Mouse (Mus musculus): ENCODE results near the gene Agap1. TPM values are rescaled to one million over a fixed set of nuclear protein-coding genes. Genes with fewer than 3 reads are reported as not detected.

The Agap1 gene
- polyA plus RNA-seq, 1 experiment from 2014 or later, result 17.6 TPM

DNA sequence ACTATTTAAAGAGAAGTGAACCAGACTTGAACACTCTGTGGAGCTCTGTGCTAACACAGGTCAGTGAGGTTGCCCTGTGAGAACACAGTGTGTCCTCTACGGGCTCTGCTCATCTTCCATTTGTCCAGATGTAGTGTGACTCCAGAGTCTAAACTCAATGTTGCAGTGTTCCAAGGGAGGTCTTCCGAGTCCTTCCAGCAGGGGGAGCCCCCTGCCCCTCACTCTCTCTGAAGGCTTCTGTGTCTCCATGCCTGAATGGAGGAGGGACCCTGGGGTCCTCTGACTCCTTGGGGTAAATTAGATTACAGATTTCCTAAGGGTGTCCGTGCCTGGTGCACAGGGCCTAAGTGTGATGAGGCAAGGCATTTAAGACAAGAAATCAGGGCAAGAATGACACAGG is 302.9 kb downstream of the Agap1 start:
- WGBS, result 50% methylated on average over 3 of the region's 3 CpGs

DNA sequence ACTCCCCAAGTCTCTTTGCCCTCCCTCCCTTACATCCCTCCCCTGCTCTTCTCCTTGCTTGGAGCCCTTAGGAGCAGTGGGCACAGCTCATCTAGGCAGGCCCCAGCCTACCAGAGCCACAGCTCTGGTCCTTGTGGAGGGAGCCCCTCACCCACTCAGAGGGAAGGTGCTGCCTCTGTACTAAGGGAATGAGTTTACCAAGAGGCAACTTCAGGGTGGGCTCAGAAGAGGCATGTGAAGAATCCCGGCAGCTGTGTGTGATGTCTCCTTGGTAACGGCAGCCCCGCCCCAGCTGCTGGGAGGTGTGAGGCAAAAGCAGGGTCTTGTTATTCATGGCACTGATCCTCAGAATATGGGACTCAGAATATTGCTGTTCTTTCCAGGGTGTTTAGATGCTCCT is 309.3 kb downstream of the Agap1 start:
- H3K4me2 ChIP-seq (replicated peaks; ENCODE audit: low read depth, low read length), result no peak overlapping the region
- H3K27ac ChIP-seq (ENCODE audit: low read length), result no peak overlapping the region
- no peak overlapping the region for H3K9ac ChIP-seq (replicated peaks; ENCODE audit: low read depth, low read length)
- ATAC-seq (ENCODE audit: insufficient number of reproducible peaks, insufficient read depth, low FRiP score, low read depth), result no peak; the same call in 1 of the 2 replicates
- H3K9me3 ChIP-seq (ENCODE audit: control insufficient read depth, low read depth, low read length), result no peaks in the 10 kb centered on the region
- H3K36me3 ChIP-seq (ENCODE audit: control insufficient read depth, insufficient read depth, low read length), result no peaks in the 10 kb centered on the region
- no peak overlapping the region for H3K4me3 ChIP-seq (ENCODE audit: low read depth, low read length)
- no peaks in the 10 kb centered on the region for H3K27me3 ChIP-seq (ENCODE audit: control insufficient read depth, insufficient read depth, low read length)
- 14% methylated on average over 3 of the region's 3 CpGs for WGBS
- peaks cover 8% of the 10 kb centered on the region; the same call in 1 of the 2 replicates for H3K4me1 ChIP-seq (ENCODE audit: control insufficient read depth, insufficient read depth, low read length)

More for the DNA sequence above, 302.9 kb downstream of the Agap1 start:
- Histone ChIP-seq H3K27me3 (ENCODE audit: control insufficient read depth, insufficient read depth, low read length) (no peaks in the 10 kb centered on the region), H3K4me1 (ENCODE audit: control insufficient read depth, insufficient read depth, low read length) (no peaks in the 10 kb centered on the region), H3K4me2 (replicated peaks; ENCODE audit: low read depth, low read length) (no peak overlapping the region), H3K36me3 (ENCODE audit: control insufficient read depth, insufficient read depth, low read length) (no peaks in the 10 kb centered on the region), H3K9me3 (ENCODE audit: control insufficient read depth, low read depth, low read length) (no peaks in the 10 kb centered on the region), H3K27ac (ENCODE audit: low read length) (no peak overlapping the region), H3K4me3 (ENCODE audit: low read depth, low read length) (no peak overlapping the region), H3K9ac (replicated peaks; ENCODE audit: low read depth, low read length) (no peak overlapping the region)
- ATAC-seq (ENCODE audit: insufficient number of reproducible peaks, insufficient read depth, low FRiP score, low read depth), result no peak

DNA sequence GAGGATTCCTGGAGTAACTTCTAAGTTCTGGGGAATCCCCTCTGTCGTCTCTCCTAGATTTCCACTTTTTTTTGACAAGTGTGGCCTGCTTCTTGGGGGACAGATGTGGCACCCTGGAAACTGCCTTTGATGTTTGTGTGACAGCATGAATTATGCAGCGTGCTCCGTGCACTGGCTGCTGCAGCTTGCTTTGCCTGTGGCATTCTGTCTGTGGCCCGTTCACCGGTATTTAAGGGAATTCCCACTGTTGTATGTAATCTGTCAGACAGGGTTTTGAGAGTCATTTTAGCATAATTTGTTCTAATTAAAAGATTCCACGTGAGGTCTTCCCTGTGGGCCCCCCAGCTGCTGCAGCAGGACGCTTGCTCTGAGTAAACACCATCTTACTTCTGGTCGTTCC is 312.3 kb downstream of the Agap1 start:
- H3K9ac ChIP-seq (replicated peaks; ENCODE audit: low read depth, low read length), result no peak overlapping the region
- no peak overlapping the region for H3K4me3 ChIP-seq (ENCODE audit: low read depth, low read length)
- no peaks in the 10 kb centered on the region for H3K36me3 ChIP-seq (ENCODE audit: control insufficient read depth, insufficient read depth, low read length)
- H3K4me2 ChIP-seq (replicated peaks; ENCODE audit: low read depth, low read length), result no peak overlapping the region
- H3K4me1 ChIP-seq (ENCODE audit: control insufficient read depth, insufficient read depth, low read length), result peaks cover 8% of the 10 kb centered on the region; the same call in 1 of the 2 replicates
- H3K27ac ChIP-seq (ENCODE audit: low read length), result no peak overlapping the region
- ATAC-seq (ENCODE audit: insufficient number of reproducible peaks, insufficient read depth, low FRiP score, low read depth), result no peak
- H3K27me3 ChIP-seq (ENCODE audit: control insufficient read depth, insufficient read depth, low read length), result no peaks in the 10 kb centered on the region
- H3K9me3 ChIP-seq (ENCODE audit: control insufficient read depth, low read depth, low read length), result no peaks in the 10 kb centered on the region
- WGBS, result 46% methylated on average over 8 of the region's 8 CpGs

DNA sequence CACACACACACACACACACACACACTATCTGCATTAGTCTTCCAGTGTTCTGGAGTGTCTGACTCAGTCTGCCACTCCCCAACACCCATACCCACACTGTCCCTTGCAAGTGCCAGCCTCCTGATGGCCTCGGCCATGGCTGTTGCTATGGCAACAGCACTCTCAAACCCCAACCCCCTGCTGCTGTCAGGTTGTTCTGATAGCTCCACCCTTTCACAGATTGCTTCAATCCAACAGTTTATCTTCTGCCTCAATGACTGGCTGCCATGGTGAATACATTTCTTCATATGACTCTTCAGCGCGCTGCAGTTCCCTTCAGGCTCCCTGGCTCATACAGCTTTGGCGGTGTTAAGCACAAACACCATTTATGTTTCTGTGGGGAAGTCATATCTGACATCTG is 315.0 kb downstream of the Agap1 start:
- no peak for ATAC-seq (ENCODE audit: insufficient number of reproducible peaks, insufficient read depth, low FRiP score, low read depth)
- H3K4me1 ChIP-seq (ENCODE audit: control insufficient read depth, insufficient read depth, low read length), result no peaks in the 10 kb centered on the region
- WGBS, result 88% methylated on average over 4 of the region's 4 CpGs
- no peak overlapping the region for H3K9ac ChIP-seq (replicated peaks; ENCODE audit: low read depth, low read length)
- no peak overlapping the region for H3K4me2 ChIP-seq (replicated peaks; ENCODE audit: low read depth, low read length)
- no peak overlapping the region for H3K4me3 ChIP-seq (ENCODE audit: low read depth, low read length)
- H3K27ac ChIP-seq (ENCODE audit: low read length), result no peak overlapping the region
- no peaks in the 10 kb centered on the region for H3K9me3 ChIP-seq (ENCODE audit: control insufficient read depth, low read depth, low read length)
- H3K27me3 ChIP-seq (ENCODE audit: control insufficient read depth, insufficient read depth, low read length), result no peaks in the 10 kb centered on the region
- no peaks in the 10 kb centered on the region for H3K36me3 ChIP-seq (ENCODE audit: control insufficient read depth, insufficient read depth, low read length)

DNA sequence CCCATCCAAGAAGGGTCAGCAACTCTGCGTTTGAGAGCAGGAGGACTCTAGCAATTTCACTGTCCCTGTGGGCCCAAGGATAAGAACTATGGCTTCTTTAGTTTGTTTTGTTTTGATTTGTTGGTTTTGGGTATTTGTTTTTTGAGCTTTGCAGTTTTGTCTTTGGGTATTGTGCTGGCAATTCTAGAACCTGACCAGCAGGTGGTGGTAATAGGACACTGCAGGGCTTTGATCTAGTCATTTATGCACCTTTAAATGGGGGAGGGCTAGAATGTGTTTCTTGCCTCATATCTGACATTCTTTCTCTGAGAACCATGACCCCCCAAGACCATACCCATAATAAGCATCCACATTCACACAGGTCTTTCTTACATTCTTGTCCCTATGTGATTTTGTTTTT is 315.7 kb downstream of the Agap1 start:
- no peaks in the 10 kb centered on the region for H3K27me3 ChIP-seq (ENCODE audit: control insufficient read depth, insufficient read depth, low read length)
- H3K27ac ChIP-seq (ENCODE audit: low read length), result no peak overlapping the region
- WGBS, result 74% methylated on average over 1 of the region's 1 CpGs
- no peak overlapping the region for H3K4me2 ChIP-seq (replicated peaks; ENCODE audit: low read depth, low read length)
- no peak overlapping the region for H3K9ac ChIP-seq (replicated peaks; ENCODE audit: low read depth, low read length)
- H3K36me3 ChIP-seq (ENCODE audit: control insufficient read depth, insufficient read depth, low read length), result no peaks in the 10 kb centered on the region
- no peaks in the 10 kb centered on the region for H3K9me3 ChIP-seq (ENCODE audit: control insufficient read depth, low read depth, low read length)
- H3K4me3 ChIP-seq (ENCODE audit: low read depth, low read length), result no peak overlapping the region
- ATAC-seq (ENCODE audit: insufficient number of reproducible peaks, insufficient read depth, low FRiP score, low read depth), result no peak
- H3K4me1 ChIP-seq (ENCODE audit: control insufficient read depth, insufficient read depth, low read length), result no peaks in the 10 kb centered on the region

DNA sequence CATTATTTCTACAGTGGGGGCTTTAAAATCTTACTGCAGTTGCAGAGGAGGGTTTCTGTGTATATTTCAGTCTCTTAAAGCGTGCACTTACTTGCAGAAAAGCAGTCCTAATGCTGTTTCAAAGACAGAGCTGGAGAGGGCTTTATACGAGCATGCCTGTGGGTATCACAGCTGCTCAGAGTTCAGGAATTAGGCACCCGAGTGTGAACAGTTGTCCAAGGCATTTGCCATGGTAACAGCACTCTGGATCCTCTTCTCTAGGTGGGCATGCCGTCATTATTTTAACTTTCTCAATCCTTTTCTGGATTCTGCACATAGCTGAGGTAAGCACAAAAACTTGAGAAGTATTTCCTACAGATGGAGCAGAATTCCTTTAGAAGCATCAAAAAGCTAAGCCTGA is 321.1 kb downstream of the Agap1 start:
- Histone ChIP-seq H3K9me3 (ENCODE audit: control insufficient read depth, low read depth, low read length) (no peaks in the 10 kb centered on the region), H3K9ac (replicated peaks; ENCODE audit: low read depth, low read length) (no peak overlapping the region), H3K36me3 (ENCODE audit: control insufficient read depth, insufficient read depth, low read length) (no peaks in the 10 kb centered on the region), H3K27ac (ENCODE audit: low read length) (no peak overlapping the region), H3K4me2 (replicated peaks; ENCODE audit: low read depth, low read length) (no peak overlapping the region), H3K4me3 (ENCODE audit: low read depth, low read length) (no peak overlapping the region), H3K4me1 (ENCODE audit: control insufficient read depth, insufficient read depth, low read length) (no peaks in the 10 kb centered on the region), H3K27me3 (ENCODE audit: control insufficient read depth, insufficient read depth, low read length) (no peaks in the 10 kb centered on the region)
- 37% methylated on average over 4 of the region's 4 CpGs for WGBS
- no peak for ATAC-seq (ENCODE audit: insufficient number of reproducible peaks, insufficient read depth, low FRiP score, low read depth)

DNA sequence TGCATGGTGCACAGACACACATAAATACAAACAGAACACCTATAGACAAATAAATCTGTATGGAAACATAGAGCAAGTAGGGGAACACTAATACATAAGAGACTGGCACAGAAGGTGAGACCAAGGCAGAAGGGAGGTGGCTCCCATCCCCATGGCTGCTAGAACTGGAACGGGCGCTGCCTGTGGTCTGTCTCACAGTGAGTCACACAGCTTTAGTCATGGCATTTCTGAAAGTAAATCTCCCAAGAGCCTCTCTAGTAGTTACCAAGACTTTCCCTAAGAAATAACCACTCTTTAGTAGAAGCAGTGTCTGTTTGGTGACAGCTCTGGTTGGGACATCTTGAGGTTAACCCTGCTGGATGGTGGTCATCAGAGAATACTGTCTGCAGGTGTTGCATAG is 326.1 kb downstream of the Agap1 start:
- no peaks in the 10 kb centered on the region for H3K27me3 ChIP-seq (ENCODE audit: control insufficient read depth, insufficient read depth, low read length)
- H3K4me1 ChIP-seq (ENCODE audit: control insufficient read depth, insufficient read depth, low read length), result no peaks in the 10 kb centered on the region
- no peaks in the 10 kb centered on the region for H3K36me3 ChIP-seq (ENCODE audit: control insufficient read depth, insufficient read depth, low read length)
- no peak for ATAC-seq (ENCODE audit: insufficient number of reproducible peaks, insufficient read depth, low FRiP score, low read depth)
- no peak overlapping the region for H3K9ac ChIP-seq (replicated peaks; ENCODE audit: low read depth, low read length)
- H3K27ac ChIP-seq (ENCODE audit: low read length), result no peak overlapping the region
- H3K4me2 ChIP-seq (replicated peaks; ENCODE audit: low read depth, low read length), result no peak overlapping the region
- no peaks in the 10 kb centered on the region for H3K9me3 ChIP-seq (ENCODE audit: control insufficient read depth, low read depth, low read length)
- H3K4me3 ChIP-seq (ENCODE audit: low read depth, low read length), result no peak overlapping the region
- WGBS, result 98% methylated on average over 2 of the region's 2 CpGs

DNA sequence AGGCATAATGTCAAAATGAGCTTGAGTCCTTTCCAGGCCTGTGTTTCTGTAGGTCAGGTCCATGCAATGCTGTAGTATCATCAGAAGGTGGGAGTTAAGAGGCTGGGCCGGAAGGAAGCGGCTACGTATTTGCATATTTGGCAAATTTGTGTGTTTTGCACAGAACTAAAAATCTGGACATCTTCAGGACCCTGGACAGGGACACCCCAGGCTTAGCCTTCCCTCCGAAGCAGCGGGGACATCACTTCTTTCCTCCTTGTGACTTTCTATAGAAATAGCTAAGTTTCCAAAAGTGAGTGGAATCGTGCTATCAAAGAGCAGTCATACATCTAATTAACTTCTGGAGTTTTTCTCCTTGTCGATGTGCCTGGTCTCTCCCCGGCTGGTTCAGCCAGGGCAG is 327.3 kb downstream of the Agap1 start:
- no peak overlapping the region for H3K27ac ChIP-seq (ENCODE audit: low read length)
- no peak overlapping the region for H3K9ac ChIP-seq (replicated peaks; ENCODE audit: low read depth, low read length)
- H3K36me3 ChIP-seq (ENCODE audit: control insufficient read depth, insufficient read depth, low read length), result no peaks in the 10 kb centered on the region
- no peaks in the 10 kb centered on the region for H3K4me1 ChIP-seq (ENCODE audit: control insufficient read depth, insufficient read depth, low read length)
- ATAC-seq (ENCODE audit: insufficient number of reproducible peaks, insufficient read depth, low FRiP score, low read depth), result no peak
- H3K9me3 ChIP-seq (ENCODE audit: control insufficient read depth, low read depth, low read length), result no peaks in the 10 kb centered on the region
- H3K4me3 ChIP-seq (ENCODE audit: low read depth, low read length), result no peak overlapping the region
- WGBS, result 55% methylated on average over 8 of the region's 8 CpGs
- H3K4me2 ChIP-seq (replicated peaks; ENCODE audit: low read depth, low read length), result no peak overlapping the region
- H3K27me3 ChIP-seq (ENCODE audit: control insufficient read depth, insufficient read depth, low read length), result no peaks in the 10 kb centered on the region

DNA sequence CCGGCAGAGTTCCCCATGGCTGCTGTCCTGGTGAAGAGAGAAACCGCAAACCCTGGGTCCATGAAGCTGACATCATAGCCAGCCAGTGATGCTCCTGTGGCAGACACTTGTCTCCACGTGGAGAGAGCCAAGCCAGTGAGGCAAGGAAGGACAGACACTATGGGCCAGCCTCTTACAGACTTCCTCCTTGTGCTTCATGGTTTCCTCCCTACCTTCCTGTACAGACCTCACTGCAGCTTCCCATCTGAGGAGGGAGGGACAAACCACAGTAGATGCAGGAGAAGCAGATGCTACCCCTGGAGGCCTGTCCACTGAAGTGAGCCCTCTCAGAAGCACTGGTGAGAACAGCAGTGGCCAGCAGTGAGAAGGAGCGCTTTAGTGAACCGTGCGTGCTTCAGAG is 332.2 kb downstream of the Agap1 start:
- Histone ChIP-seq H3K27me3 (ENCODE audit: control insufficient read depth, insufficient read depth, low read length) (no peaks in the 10 kb centered on the region), H3K27ac (ENCODE audit: low read length) (no peak overlapping the region)
- WGBS, result 93% methylated on average over 6 of the region's 6 CpGs

More for the DNA sequence above, 332.2 kb downstream of the Agap1 start:
- Histone ChIP-seq H3K4me3 (ENCODE audit: low read depth, low read length) (no peak overlapping the region), H3K9me3 (ENCODE audit: control insufficient read depth, low read depth, low read length) (no peaks in the 10 kb centered on the region), H3K9ac (replicated peaks; ENCODE audit: low read depth, low read length) (no peak overlapping the region), H3K4me1 (ENCODE audit: control insufficient read depth, insufficient read depth, low read length) (no peaks in the 10 kb centered on the region), H3K36me3 (ENCODE audit: control insufficient read depth, insufficient read depth, low read length) (no peaks in the 10 kb centered on the region; the same call in 1 of the 2 replicates), H3K4me2 (replicated peaks; ENCODE audit: low read depth, low read length) (no peak overlapping the region)
- no peak for ATAC-seq (ENCODE audit: insufficient number of reproducible peaks, insufficient read depth, low FRiP score, low read depth)

All from stomach, embryonic 14.5 days (tissue).